Mouse (Mus musculus) cerebellum, adult 2 months (tissue): ENCODE measurements around the gene Diaph3.

Source experiments
- CTCF ChIP-seq: fragments of 200-500 bp; IDR thresholded peaks from 2 replicates; pipeline ENCODE4 v1.5.1; 2011; ENCODE audit warnings: low read depth, mild to moderate bottlenecking, control low read depth, low read length, moderate library complexity, borderline replicate concordance; ENCODE audit not compliant: insufficient read depth
- POLR2A ChIP-seq: fragments of 200-500 bp; IDR thresholded peaks from 2 replicates; pipeline ENCODE4 v1.6.1; 2011; ENCODE audit warnings: low read length, control low read depth, borderline replicate concordance; ENCODE audit not compliant: insufficient read depth

DNA sequence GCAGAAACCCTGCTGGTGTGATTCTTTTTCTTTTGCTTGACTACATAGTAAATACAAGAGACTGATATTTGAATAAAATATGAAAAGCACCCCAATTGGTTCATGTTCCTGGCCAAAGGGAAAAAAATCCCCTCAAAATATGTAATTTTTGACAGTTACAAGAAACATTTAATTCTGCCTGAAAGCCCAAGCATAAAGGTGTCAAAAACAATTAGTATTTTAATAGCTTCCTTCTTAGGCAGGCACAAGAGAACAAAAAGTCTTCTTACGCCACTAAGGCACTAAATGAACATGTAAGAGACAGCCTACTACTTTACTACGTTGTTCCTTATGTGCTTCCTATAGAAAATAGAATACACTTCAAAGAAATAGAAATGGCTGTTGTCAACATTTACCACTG, 376.7 kb downstream of the Diaph3 start:
- TF ChIP-seq CTCF (no peak), POLR2A (no peak)
